Mouse (Mus musculus) common myeloid progenitor, adult 5-6 weeks (primary cell): ENCODE measurements at regions not wholly inside any gene's neighbourhood (a gene's known extent, or its start where the extent isn't known, plus 50 kb on each side); places are given as distances from the start of the nearest gene placed in this dataset.
A peak's percentile ranks its signal among the peaks of the same experiment; 100 is the strongest.

Experiments used
- ATAC-seq: replicated peaks from 2 replicates; pipeline ENCODE4 v1.8.0; 2016; ENCODE audit warnings: low read depth, mild to moderate bottlenecking, moderate TSS enrichment, inconsistent platforms; ENCODE audit not compliant: poor library complexity, severe bottlenecking

DNA sequence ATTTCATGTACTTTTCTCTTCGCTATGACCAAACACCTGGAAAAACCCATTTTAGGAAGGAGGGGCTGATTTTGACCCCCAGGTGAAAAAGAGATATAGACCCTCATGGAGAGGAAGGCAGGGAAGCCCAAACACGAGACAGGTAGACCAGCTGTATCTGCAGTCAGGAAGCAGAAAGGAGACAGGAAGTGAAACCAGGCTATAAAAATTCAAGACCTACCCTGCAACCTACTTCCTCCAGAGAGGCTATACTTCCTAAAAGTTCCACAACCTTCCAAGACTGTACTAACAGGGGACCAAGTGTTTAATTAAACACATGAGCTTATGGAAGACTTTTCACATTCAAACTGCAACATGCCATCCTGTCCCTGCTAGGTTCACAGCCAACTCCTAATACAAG lies 180.9 kb downstream of the Tm2d1 start:
- ATAC-seq, result peak; percentile 58

DNA sequence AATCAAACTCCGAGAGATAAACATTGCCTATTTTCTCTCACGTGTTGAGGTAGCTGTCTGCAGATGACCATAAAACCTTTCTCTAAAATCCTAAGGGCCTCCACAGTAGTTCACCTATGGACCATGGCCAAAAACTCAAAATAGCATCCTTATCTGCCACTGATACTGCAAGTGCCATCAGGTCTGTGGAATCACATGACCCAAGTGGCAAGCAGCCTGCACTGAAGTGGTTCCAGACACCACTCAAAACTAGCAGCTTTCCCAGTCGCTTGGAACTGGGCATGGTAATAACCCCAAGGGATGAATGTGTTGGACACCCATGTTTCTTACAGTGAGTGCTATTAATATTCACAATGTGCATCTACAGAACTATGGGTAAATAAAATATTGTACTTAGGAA lies 182.0 kb downstream of the Tm2d1 start:
- ATAC-seq, result peak; percentile 25; the same call in 1 of the 2 replicates

DNA sequence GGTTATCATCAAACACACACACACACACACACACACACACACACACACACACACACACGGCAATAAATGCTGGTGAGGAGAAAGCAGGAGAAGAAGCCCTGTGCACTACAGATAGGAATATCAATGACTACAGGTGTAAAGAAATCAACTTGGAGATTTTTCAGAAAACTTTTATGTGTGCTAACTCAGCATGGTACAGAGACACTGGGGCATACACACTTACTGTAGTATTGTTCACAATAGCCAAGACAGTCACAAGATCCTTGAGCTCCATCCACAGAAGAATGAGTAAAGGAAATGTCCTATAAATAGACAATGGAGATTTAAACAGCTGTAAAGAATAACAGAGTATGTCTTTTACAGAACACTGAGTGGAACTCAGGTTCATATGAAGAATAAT lies 182.4 kb downstream of the Tm2d1 start:
- no peak for ATAC-seq

DNA sequence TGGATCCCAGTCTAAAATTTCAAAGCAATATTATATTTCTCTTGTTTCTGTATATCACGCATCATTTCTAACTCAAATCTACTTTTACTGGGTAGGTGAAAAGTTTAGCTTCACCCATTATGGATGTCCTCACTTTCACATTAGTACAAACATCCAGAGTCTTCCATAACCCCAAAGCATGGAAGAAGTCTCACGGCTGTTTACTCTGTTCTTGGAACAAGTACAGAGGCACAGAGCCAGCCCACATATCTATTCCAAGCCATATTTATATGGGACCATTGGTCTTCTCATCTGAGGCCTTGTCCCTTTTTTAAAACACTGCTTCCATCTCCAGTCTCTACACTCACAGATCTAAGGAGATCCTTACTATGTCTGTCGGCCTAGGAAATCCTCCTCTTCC lies 192.8 kb downstream of the Tm2d1 start:
- ATAC-seq, result no peak

DNA sequence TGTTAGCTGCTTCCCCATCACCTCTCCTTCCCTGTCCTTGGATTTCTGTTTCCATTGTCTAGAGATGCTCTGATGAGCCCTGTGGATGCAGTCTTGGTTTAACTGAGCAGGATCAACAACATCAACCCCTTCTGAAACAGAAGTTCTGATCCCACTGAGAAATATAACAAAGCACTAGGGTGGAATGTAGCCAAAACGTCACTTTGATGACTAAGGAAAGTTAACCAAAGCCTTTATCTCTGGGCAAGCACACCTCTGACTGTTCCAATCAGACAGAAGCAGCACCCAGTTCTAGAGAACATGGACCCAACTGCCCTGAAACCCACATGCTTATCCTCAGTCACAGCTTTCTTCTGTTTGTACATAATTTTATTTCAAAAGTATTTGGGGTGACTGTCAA lies 193.2 kb downstream of the Tm2d1 start:
- peak; percentile 74 for ATAC-seq

DNA sequence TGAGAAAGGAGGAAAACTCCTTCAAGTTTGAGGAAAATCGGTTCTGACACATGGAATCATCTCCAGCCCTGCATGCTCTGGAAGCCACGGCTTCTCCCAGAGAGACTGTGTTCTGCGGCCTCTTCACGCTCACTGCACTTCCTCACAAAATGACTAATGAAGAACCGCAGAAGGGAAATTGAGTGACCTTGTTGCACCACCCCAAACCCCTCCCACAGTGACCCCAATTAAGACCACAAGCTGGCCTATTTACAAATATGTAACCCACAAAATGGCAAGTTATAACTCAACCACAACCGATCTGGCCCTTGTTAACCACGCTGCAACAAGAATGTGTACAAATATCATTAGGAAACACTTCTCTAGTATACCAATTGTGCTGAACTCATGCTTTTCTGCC lies 194.2 kb downstream of the Tm2d1 start:
- peak; percentile 74 for ATAC-seq

DNA sequence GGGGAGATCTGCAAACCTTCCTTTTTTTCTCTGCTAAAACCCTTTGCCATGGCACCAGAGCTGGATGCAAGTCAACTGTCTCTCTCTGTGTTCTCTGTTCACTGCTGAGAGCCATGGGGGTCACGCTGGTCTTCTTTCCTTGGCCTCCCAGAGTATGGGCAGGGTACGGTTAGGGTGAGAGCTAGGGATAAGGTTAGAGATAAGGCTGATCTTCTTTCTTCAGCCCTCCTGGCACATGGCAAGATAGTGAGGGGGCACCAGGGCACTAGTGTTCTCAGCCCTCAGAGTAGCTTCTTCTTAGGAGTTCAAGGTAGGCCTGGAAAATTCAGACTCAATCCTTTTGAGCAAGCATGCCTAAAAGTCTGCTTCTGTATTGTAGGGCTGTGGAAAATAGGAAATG lies 196.1 kb downstream of the Tm2d1 start:
- no peak for ATAC-seq

DNA sequence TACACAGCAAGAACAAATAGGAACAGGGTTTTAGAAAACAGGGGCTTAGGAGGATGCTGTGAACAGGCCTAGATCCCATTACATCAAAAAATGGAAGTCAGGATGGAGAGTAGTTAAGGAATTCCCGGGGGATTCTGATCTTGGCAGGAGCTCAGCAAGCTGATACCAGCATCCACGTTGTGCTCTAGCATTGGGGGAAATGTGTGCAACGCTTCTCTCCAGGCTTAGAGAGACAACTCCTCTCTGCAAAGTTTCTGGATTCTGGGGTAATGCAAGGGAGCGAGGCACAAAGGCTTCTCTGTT lies 201.1 kb downstream of the Tm2d1 start:
- ATAC-seq, result no peak

DNA sequence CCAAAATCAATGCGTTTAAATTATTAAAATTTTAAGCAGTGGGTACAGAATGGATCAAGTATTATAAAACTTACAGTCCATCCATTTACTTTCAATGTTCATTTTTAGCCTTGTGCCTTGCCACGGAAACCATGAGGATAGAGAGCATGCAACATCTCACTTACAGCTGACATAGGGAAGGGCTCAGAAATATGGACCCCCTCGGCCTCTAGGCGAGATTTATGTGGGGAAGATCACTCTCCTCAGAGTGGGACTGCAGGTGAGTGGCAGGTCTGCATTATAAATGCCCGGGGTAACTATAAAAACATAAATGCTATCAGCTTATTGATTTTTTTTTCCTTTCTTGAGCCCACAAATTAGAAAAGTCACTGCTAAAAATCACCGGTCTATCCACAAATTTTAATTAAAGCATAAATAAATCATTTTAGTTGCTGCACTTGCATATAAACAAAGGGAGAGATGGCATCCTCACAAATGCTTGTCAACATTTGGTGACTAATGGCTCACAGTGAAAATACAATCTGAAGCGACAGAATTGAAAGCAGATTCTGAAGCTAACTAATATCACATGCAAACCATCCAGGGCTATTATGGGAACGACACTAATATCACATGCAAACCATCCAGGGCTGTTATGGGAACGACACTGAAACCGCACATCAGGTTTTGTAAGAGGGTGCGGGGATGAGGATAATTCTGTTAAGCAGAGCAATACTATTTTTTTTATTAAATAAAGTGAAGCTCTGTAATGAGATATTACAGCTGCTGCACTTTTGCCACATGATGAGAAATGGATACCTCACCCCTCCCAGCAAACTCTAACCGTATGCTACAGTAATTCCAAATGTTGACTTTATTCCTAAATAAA lies 201.7 kb downstream of the Tm2d1 start:
- no peak for ATAC-seq

DNA sequence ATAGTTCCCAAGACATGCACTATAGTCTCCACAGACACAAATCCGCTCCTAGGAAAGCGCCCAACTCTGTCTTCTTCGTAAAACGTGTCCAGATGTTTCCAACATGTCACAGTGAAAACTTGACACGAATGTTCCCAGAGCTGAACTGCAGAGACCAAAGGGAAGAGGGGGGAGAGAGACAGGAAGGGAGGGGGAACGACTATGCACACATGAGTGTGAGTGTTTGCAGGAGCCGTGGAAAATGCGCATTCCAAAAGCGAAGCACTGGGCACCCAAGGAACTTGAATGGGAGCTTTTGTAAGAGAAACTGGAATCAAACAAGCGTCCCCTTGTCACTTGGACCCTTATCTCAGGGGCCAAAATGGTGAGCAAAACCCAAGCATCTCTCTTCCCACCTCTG lies 202.8 kb downstream of the Tm2d1 start:
- ATAC-seq, result no peak
